Mouse (Mus musculus) c-Kit-positive CD71-positive TER-119-negative erythroid progenitor cells, embryonic 14.5 days (primary cell): ENCODE data around the gene Vmn2r98.
"Not testable (repeated sequence)": the region's sequence is repeated elsewhere in the genome, so short reads cannot be mapped to it uniquely, and the experiment has no call there.

ENCODE experiments used
- DNase-seq: peaks from one replicate; pipeline ENCODE4 v3.0.0-alpha.2; 2013; ENCODE audit warnings: low read depth

Vmn2r98 gene

GRCm38 (mm10) chr17:19053160-19053559 lies at the start of gene Vmn2r98:
Vmn2r98 (plus strand) TSS chr17:19053460.
- not testable (repeated sequence) for DNase-seq

- DNase-seq: not testable (repeated sequence)
These were observed 21.8 kb upstream of the Vmn2r98 start for GRCm38 (mm10) chr17:19031441-19031840.

- no peak for DNase-seq
These were observed 21.3 kb upstream of the Vmn2r98 start for GRCm38 (mm10) chr17:19031962-19032361.

- DNase-seq: no peak
These were observed 20.5 kb upstream of the Vmn2r98 start for GRCm38 (mm10) chr17:19032721-19033120.
